Mouse (Mus musculus): ENCODE data around the gene 3110040M04Rik. TPM values are rescaled to one million over a fixed set of nuclear protein-coding genes. Genes with fewer than 3 reads are reported as not detected.
A peak's percentile ranks its signal among the peaks of the same experiment; 100 is the strongest.
"Not testable (repeated sequence)": the region's sequence is repeated elsewhere in the genome, so short reads cannot be mapped to it uniquely, and the experiment has no call there.

3110040M04Rik gene
- not detected in 2 replicates for polyA plus RNA-seq (2014; fragmentation: Nextera tagmentation; extraction: Ambion mirVana)

DNA sequence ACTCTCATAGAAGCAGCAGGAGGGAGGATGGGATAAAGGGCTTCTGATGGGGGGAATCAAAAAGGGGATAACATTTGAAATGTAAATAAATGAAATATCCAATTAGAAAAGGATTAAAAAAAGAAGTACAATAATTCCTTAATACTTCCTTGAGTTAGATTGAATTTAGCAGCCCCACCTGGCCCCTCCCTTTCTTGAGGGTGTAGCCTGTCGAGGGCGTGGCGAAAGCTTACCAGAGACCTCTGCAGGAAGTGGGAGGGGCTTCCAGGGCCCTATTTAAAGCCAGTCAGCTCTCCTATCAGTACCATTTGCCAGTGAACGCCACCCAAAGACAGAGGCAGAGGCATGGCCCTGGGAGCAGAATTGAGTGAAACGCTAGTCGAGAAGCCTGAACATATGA is at the start of gene 3110040M04Rik:
3110040M04Rik (plus strand) TSS at position 304 of the 400 bp plus-strand sequence.
- not testable (repeated sequence) for H3K36me3 ChIP-seq (replicated peaks; ENCODE audit: control insufficient read depth, insufficient read depth); H3K27ac ChIP-seq; H3K9ac ChIP-seq; H3K4me1 ChIP-seq (replicated peaks; ENCODE audit: control insufficient read depth, insufficient read depth, low read length); H3K4me3 ChIP-seq (replicated peaks; ENCODE audit: low read length); H3K9me3 ChIP-seq (ENCODE audit: control insufficient read depth, low read length); H3K27me3 ChIP-seq (ENCODE audit: control insufficient read depth, insufficient read depth, low read length); H3K4me2 ChIP-seq (replicated peaks); DNase-seq (ENCODE audit: low spot score); ATAC-seq (ENCODE audit: low FRiP score)
- no CpG with 5 or more reads among the region's 6 CpGs for WGBS

DNA sequence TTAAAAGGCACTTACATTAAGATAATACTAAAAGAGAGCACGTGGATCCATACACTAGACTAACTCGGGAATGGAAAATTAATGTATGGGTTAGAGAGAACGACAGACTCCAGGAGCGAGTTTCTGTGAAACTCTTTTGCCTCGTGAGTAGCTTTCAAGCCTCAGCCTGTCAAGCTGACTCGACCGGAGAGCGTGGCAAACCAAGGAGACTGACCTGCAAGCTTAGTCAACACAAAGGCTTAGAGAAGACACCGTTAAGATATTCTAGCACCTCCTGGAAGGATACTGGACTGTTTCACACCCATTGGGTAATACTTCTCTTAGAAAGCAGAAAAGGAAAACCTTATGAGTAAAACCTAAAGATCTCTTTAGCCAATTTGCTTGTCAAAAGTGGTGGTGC is 49.8 kb upstream of the 3110040M04Rik start:
- not testable (repeated sequence) for H3K36me3 ChIP-seq (replicated peaks; ENCODE audit: control insufficient read depth, insufficient read depth); DNase-seq (ENCODE audit: low spot score); H3K9me3 ChIP-seq (ENCODE audit: control insufficient read depth, low read length); H3K4me3 ChIP-seq (replicated peaks; ENCODE audit: low read length); H3K27ac ChIP-seq; H3K4me1 ChIP-seq (replicated peaks; ENCODE audit: control insufficient read depth, insufficient read depth, low read length); H3K9ac ChIP-seq; H3K4me2 ChIP-seq (replicated peaks); H3K27me3 ChIP-seq (ENCODE audit: control insufficient read depth, insufficient read depth, low read length); ATAC-seq (ENCODE audit: low FRiP score)
- WGBS, result 97% methylated on average over 9 of the region's 9 CpGs

DNA sequence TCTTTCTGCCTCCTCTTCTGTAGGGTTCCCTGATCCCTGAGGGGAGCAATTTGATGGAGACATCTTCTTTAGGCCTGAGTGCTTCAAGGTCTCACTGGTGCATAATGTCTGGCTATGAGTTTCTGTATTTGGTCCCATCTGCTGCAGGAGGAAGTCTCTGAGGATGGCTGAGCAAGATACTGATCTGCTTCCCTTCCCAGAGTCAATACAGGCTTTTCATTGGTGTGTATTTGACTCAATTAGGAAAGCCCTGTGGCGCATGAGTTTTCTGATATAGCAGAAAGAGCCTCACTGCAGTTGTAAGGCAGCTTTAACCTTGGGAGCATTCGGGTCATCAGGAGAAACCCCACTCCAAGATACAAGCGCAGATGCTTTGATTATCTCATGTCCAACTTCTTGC is 47.8 kb upstream of the 3110040M04Rik start:
- no peak overlapping the region for H3K9ac ChIP-seq
- H3K27me3 ChIP-seq (ENCODE audit: control insufficient read depth, insufficient read depth, low read length), result no peaks in the 10 kb centered on the region
- H3K36me3 ChIP-seq (replicated peaks; ENCODE audit: control insufficient read depth, insufficient read depth), result no peaks in the 10 kb centered on the region
- WGBS, result 86% methylated on average over 3 of the region's 3 CpGs
- H3K4me2 ChIP-seq (replicated peaks), result no peak overlapping the region
- ATAC-seq (ENCODE audit: low FRiP score) (no peak), DNase-seq (ENCODE audit: low spot score) (no peak)
- H3K4me3 ChIP-seq (replicated peaks; ENCODE audit: low read length), result no peak overlapping the region
- no peak overlapping the region for H3K27ac ChIP-seq
- H3K9me3 ChIP-seq (ENCODE audit: control insufficient read depth, low read length), result no peaks in the 10 kb centered on the region
- H3K4me1 ChIP-seq (replicated peaks; ENCODE audit: control insufficient read depth, insufficient read depth, low read length), result 0 out of 2 replicates have a peak, but pooled peaks cover 9% of the 10 kb centered on the region

DNA sequence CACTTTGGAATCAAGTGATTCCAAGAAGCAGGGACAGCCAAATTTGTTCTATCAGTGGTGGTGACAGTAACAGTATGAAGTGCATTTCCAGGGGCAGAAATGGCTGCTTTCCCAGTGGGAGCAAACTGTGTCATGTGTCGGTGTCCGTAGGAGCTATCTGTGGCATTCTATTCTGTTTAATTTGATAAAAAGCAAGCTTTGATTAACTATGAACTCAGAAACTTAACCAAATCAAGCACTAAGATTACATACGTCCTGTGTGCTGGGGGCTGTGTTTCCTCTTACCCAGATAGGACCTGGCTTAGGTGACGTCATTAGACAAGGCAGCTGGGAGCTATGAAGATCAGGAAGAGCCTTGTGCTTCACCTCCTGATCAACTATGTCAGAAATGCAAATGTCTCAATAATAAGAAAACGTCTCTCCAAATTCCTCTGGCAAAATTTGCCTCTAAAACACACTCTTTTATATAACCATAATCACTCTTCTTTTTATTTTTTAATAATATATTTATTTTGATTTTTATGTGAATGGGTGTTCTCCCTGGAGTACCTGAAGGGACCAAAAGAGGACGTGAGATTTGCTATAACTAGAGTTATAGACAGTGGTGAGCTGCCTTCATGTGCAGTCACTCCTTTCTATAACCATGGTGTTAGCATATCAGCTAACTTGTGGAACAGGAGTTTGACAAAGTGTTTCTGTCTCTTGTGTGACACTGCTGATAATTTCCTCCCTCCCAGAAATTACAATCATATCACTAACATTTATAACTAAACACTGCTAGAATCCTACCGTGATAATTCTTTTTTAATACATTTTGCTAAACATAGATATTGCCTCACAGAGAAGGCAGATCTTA is 46.9 kb upstream of the 3110040M04Rik start:
- no peak for DNase-seq (ENCODE audit: low spot score)
- WGBS, result 78% methylated on average over 7 of the region's 7 CpGs
- H3K4me3 ChIP-seq (replicated peaks; ENCODE audit: low read length), result no peak overlapping the region

DNA sequence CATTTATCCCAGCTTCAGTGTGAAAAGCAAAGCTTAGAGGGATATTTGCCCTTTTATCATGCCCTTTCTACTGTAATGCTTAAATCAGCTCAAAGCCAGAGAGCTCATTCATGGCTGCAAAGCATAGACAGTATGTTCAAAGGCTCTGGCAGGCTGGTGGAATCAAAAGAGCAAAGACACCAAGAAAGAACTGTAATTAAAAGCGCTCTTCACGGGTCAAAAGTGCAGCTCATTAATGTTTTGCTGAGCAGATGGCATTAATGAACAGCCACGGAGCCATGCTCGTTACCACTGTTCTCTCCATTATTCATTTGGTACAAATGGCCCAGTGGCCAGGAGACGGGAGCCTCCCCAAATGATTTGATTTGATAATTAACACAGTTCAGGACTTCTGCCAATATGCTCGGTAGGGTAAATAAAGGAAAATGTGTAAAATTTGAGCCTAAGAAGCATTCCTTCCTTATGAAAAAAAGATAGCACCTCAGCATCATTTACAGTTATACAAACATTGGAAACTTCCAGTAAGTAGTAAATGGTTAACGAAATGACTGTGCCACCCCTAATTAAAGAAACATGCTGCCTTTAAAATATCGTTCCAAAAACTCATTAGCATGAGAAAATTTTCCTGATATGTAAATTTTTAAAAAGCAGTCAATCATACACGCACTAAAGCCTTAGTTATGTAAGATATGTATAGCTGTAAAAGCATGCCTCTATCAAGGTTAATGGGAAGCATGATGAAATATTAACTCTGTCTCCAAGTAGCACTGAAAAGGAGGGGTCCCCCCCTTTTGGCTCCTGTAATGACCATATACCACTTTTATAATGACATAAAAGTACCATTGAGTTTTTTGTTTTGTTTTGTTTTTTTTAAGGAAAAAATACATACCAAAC is 45.7 kb upstream of the 3110040M04Rik start:
- 31% methylated on average over 9 of the region's 9 CpGs for WGBS
- Histone ChIP-seq H3K4me2 (replicated peaks) (no peak overlapping the region), H3K27ac (no peak overlapping the region), H3K4me1 (replicated peaks; ENCODE audit: control insufficient read depth, insufficient read depth, low read length) (0 out of 2 replicates have a peak, but pooled peaks cover 9% of the 10 kb centered on the region), H3K27me3 (ENCODE audit: control insufficient read depth, insufficient read depth, low read length) (no peaks in the 10 kb centered on the region), H3K9ac (no peak overlapping the region), H3K36me3 (replicated peaks; ENCODE audit: control insufficient read depth, insufficient read depth) (no peaks in the 10 kb centered on the region), H3K4me3 (replicated peaks; ENCODE audit: low read length) (no peak overlapping the region), H3K9me3 (ENCODE audit: control insufficient read depth, low read length) (no peaks in the 10 kb centered on the region)
- ATAC-seq (ENCODE audit: low FRiP score), result peak; percentile 79; the same call in 1 of the 2 replicates
- DNase-seq (ENCODE audit: low spot score), result peak; percentile 56

More for the DNA sequence above, 46.9 kb upstream of the 3110040M04Rik start:
- Histone ChIP-seq H3K27ac (no peak overlapping the region), H3K4me2 (replicated peaks) (no peak overlapping the region), H3K9ac (no peak overlapping the region), H3K4me1 (replicated peaks; ENCODE audit: control insufficient read depth, insufficient read depth, low read length) (0 out of 2 replicates have a peak, but pooled peaks cover 9% of the 10 kb centered on the region), H3K36me3 (replicated peaks; ENCODE audit: control insufficient read depth, insufficient read depth) (no peaks in the 10 kb centered on the region), H3K9me3 (ENCODE audit: control insufficient read depth, low read length) (no peaks in the 10 kb centered on the region), H3K27me3 (ENCODE audit: control insufficient read depth, insufficient read depth, low read length) (no peaks in the 10 kb centered on the region)
- no peak for ATAC-seq (ENCODE audit: low FRiP score)

DNA sequence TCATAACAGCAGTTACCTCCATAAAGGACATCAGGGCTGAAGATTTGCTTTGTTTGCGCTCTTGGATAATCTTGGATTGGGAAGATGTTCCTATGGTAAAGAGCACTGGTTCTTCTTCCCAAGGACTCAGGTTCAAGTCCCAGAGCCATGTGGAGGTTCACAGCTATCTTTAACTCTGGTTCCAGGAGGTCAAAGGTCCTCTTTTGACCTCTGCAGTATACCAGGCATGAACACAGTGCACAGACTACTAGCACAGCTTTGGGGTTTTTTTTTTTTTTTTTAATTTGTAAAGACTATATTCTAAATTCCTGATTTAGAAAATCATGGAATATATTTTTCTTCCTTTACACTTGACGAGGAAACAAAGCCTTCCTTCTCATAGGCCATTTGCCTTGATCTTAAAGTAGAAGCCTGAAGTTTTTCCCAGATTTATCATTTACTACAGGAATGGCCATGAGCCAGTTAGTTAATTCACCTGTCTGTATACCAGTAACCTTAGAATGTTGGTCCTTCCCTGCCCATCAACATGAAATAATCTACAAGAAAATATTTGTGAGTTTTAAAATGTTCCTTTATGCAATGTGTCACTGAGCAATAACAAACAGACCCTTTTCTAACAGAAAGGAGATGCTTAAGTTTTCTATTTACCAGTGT is 44.9 kb upstream of the 3110040M04Rik start:
- Histone ChIP-seq H3K36me3 (replicated peaks; ENCODE audit: control insufficient read depth, insufficient read depth) (no peaks in the 10 kb centered on the region), H3K4me1 (replicated peaks; ENCODE audit: control insufficient read depth, insufficient read depth, low read length) (0 out of 2 replicates have a peak, but pooled peaks cover 9% of the 10 kb centered on the region), H3K9me3 (ENCODE audit: control insufficient read depth, low read length) (no peaks in the 10 kb centered on the region), H3K27me3 (ENCODE audit: control insufficient read depth, insufficient read depth, low read length) (no peaks in the 10 kb centered on the region), H3K9ac (no peak overlapping the region), H3K4me3 (replicated peaks; ENCODE audit: low read length) (no peak overlapping the region), H3K4me2 (replicated peaks) (no peak overlapping the region), H3K27ac (no peak overlapping the region)
- DNase-seq (ENCODE audit: low spot score), result no peak
- no peak for ATAC-seq (ENCODE audit: low FRiP score)
- WGBS, result 83% methylated on average over 2 of the region's 2 CpGs

DNA sequence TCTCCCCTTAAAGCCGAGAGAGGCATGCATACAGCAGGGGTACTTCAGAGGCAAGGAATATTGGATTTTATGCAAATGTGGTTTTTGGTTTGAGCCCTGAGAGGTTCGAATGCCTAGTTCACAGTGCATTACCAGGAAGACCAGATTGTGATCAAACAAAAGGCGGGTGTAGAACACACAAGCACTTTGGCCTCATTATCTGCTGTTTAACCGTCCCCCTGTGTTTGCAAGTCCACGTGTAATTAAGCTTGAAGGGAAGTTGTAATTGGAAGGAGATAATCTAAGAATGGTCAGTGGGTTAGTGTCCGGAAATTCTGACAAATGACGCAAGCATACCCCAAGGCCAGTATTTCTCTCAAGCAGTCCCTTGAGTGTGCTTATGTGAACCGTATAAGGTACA is 37.9 kb upstream of the 3110040M04Rik start:
- no peak overlapping the region for H3K4me3 ChIP-seq (replicated peaks; ENCODE audit: low read length)
- H3K9me3 ChIP-seq (ENCODE audit: control insufficient read depth, low read length), result no peaks in the 10 kb centered on the region
- ATAC-seq (ENCODE audit: low FRiP score), result no peak
- H3K27ac ChIP-seq, result no peak overlapping the region
- no peak for DNase-seq (ENCODE audit: low spot score)
- H3K36me3 ChIP-seq (replicated peaks; ENCODE audit: control insufficient read depth, insufficient read depth), result no peaks in the 10 kb centered on the region
- H3K4me2 ChIP-seq (replicated peaks), result no peak overlapping the region
- H3K27me3 ChIP-seq (ENCODE audit: control insufficient read depth, insufficient read depth, low read length), result no peaks in the 10 kb centered on the region
- 31% methylated on average over 8 of the region's 8 CpGs for WGBS
- no peaks in the 10 kb centered on the region for H3K4me1 ChIP-seq (replicated peaks; ENCODE audit: control insufficient read depth, insufficient read depth, low read length)
- H3K9ac ChIP-seq, result no peak overlapping the region

DNA sequence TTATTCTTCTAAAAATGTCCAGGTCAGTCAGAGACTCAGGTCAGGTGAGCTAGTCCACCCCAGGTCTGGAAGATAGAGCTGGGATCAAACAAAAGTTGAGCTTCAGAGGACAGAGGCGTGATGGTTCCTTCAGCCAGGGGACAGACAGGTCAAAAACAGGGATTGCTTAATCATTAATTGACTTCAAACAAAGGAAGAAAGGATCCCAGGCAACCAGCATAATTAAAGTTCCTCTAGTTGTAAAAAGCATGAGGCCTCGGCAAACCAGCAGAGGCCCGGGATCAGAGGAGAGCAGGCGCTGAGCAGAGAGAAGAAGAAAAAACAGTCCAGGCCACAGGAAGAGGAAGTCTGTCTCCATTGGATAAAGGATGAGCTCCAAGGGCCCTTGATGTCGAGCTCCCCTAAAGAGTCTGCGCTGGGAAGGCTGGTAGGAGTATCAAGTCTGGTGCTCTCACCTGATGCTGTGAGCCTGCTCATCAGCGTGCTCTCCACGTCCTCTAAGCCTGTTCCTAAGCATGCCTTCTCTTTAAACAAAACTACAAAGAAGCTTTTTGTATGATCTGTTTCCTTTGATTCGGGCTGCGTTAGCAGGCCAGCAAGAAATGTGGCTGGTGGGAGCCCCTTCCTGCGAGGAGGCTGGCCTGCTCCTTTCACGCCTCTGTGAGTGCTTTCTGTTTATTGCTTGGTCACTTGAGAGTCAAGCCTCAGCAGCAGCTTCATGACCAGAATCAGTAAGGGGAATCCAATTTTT is 36.4 kb upstream of the 3110040M04Rik start:
- Histone ChIP-seq H3K4me2 (replicated peaks) (no peak overlapping the region), H3K36me3 (replicated peaks; ENCODE audit: control insufficient read depth, insufficient read depth) (no peaks in the 10 kb centered on the region), H3K27me3 (ENCODE audit: control insufficient read depth, insufficient read depth, low read length) (no peaks in the 10 kb centered on the region), H3K4me3 (replicated peaks; ENCODE audit: low read length) (no peak overlapping the region), H3K9ac (no peak overlapping the region), H3K4me1 (replicated peaks; ENCODE audit: control insufficient read depth, insufficient read depth, low read length) (no peaks in the 10 kb centered on the region), H3K27ac (no peak overlapping the region), H3K9me3 (ENCODE audit: control insufficient read depth, low read length) (no peaks in the 10 kb centered on the region)
- DNase-seq (ENCODE audit: low spot score), result no peak
- peak; percentile 54 for ATAC-seq (ENCODE audit: low FRiP score)
- 9% methylated on average over 12 of the region's 12 CpGs for WGBS
